Mouse (Mus musculus) NIH3T3 (cell line): Measurements from ENCODE around the gene Gemin4.

Source experiments
- DNase-seq: peaks from one replicate; pipeline ENCODE4 v3.0.0-alpha.2; 2012; ENCODE audit warnings: low read depth

The Gemin4 gene

DNA sequence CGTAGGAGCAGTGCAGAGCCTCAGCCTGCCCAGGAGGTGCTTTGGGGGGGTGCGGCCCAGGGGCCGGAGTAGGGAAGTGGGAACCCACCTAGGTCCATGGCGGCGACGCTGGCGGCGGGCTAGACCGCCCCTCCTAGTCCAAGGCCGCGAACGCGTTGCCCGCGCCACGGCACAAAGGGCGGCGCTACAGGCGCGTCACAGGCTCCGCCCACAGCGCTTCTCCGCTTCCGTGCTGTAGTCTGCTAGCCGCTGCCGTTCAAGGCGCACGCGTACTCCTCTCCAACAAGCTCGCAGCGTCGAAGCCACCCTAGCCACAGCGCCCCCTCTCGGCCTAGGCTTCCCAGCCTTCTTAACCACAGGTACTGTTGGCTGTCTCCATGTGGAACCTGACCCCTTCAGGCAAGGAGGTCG, at the start of gene Gemin4, which contains the start of gene Dbil5:
Gemin4 (minus strand) TSS at position 275 of the 411 bp plus-strand sequence.
Dbil5 (plus strand) TSS at position 219 of the 411 bp plus-strand sequence.
- peak; percentile 99 for DNase-seq

DNA sequence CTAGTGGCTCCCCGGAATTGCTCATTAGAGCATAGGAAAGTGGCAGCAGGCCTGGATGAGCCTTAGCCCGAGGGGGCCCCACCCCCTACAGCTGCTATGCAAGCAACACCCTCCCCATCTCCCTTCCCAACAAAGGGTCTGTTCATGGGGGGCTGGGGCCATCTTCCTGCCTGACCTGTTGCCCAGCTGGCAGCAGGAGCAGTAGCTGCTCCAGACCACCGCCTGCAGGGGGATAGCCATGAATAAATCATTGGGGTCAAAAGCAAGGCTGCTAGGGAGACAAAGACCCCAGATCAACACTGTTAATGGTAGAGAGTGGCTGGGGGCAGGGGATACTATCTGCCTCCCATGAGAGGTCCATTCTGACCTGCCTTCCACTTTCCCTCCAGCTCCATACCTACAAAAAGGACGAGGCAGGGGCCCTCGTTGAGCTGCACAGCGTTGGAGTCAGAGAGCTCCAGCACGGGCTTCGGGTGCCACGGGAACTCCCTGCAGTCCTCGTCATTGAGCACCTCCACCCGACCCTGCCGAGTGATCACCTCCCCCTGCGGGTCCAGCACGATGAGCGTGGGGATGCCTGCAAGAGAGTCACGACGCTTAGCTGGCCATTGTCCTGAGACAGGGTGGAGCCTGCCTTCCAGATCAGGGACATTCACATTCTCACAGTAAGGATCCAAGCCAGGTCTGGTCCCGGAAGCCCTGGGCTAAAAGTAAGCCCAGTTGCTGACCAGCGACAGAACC, 45.3 kb upstream of the Gemin4 start:
- DNase-seq: no peak

DNA sequence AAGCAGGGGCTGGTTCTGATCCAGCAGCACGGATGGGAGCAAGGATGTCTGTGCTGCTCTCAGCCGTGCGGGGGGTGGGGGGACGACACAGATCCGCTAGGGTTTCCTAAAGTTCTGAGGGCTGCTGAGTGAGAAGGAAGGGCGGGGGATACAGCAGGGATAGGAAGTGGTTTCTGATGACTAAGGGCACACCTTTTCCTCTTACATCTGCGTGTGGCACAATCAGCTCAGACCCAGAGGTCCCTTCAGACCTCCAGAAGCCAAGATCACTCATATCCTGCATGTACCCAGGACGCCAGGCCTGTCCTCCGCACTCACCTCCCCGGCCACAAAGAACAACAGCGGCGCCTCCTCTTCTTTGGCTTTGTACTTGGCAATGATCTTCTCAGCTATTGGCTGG, 43.8 kb upstream of the Gemin4 start:
- no peak for DNase-seq

DNA sequence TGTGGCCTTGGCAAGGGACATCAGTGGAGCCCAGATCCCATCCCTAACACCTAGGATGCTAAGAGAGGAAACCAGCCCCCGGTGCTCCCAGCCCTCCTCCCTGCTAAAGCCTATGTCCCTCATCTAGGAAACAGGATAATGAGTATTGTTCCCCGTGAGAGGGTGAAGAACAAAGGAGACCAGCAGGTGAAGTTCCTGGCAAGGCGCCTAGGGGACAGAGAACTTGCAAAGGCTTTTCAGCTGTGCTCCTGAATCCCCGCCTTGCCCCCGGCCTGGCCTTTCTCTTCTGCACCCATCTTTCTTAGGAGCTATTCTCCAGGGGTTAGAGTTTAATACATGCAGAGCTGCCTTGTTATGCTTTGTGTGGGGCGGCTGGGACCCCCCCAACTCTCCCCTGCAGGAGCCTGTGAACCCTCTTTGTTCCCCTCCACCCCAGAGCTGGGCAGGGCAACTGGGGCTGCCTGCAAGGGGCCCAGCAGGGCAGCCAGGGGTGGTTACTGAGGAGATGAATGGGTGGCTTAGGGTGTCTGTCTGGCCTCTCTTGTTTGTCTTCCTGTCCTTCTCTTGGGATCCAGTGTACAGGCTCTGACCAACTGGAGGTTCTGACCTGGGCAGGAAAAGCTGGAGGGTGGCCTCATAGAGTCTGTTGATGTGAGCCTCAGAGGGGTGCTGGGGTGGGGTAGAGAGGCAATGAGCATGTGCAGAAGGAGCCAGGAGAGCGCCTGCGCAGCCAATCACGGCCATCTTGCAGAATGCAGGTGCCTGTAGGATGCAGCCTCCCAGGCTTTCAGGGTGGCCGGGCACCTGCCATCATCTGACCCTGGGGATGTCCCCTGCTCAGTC, 43.0 kb upstream of the Gemin4 start:
- DNase-seq: no peak

DNA sequence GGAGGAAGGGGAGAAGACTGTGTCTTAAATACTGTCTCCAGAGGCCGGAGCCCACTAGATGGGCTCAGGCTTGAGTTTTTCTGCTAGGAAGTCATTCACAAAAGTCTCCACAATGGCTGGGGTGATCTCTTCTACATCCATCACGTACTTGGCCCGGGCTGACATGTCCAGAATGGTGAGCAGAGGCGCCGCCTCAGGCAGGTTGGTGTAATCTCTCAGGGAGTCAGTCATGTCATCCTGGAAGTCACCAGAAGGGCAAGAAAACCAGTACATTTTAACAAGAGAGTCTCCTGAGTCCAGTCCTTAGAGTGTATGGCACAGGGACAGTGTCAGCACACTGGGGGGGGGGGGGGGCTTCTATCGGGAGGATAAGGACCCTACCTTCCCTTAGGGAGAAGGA, 41.0 kb upstream of the Gemin4 start:
- DNase-seq: no peak

DNA sequence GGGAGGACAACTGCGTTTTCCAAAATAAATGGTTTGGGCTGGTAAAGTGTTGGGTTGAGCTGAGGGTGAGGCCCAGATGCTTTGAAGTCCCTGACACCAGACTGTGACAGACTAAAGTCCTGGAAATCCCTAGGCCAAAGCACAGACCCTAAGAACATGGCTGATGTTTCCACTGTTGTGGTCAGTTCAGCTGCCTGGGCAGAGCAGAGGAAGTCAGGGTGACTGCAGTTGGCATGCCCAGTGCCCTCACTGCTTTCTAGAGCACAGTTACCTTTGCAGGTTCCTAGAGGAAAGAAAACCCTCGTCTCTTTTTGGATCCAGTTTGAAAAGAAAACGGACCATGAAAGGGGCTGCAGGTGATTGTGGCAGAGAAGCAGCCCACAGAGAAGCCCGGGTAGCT, 39.9 kb upstream of the Gemin4 start:
- DNase-seq: no peak

DNA sequence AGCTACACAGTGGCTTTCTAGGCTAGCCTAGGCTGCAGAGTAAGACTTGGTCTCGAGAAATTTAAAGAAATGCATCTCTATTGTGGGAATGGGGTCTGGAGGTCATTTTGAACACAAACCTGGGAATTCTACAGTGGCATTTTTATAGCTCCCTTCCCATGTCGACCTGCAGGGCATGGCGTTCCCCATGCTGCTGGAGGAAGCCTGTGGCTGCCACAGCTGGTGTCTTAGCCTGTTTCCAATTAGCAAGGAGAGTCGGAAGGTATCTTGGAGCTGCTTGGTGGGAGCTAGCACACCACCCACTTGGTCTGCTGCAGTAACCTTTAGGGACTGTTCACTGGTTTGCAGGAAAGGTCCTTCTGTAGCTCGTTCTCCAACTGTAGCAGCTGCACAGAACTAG, 38.7 kb upstream of the Gemin4 start:
- DNase-seq: no peak

DNA sequence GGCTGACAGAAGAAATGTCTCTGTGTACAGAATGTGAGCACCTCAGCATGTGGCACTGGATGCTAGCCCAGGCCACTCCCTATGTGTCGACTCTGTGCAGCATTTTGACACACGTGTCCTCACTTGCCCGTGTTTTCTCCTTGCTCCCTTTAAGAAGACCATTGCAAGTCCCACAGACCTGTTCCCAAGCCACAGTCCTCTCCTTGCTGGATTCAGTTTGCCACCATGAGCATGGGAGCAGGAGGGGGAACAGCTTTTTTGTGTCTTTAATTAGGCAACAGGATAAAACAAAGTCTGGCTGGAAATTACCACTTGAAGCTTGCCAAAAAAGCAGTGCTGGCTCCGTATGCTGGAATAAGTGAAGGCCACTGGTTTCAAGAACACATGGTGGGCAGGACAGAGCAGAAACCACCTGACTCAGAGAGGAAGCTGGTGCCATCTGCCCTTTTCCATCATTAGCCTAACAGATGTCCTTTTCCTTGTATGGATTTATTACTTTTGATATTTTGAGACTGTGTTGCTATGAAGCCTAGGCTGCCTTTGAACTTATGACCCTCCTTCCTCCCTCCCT, 38.1 kb upstream of the Gemin4 start:
- no peak for DNase-seq

DNA sequence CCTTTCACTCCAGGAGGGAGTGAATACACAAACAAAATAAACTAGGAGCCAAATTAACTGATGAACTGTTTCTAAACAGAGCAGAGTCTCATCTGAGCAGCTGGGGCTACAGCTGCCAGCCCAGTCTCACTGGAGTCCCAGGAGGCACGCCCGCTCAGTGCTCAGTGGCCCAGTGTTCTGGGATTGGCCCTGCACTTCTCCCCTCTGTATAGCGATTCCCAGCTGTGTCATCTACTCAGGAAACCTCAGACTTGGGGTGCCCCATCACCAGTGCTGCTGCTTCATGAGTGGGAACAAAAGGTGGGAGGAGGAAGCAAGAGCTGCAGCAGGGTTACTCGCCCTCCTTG, 36.4 kb upstream of the Gemin4 start:
- DNase-seq: no peak

DNA sequence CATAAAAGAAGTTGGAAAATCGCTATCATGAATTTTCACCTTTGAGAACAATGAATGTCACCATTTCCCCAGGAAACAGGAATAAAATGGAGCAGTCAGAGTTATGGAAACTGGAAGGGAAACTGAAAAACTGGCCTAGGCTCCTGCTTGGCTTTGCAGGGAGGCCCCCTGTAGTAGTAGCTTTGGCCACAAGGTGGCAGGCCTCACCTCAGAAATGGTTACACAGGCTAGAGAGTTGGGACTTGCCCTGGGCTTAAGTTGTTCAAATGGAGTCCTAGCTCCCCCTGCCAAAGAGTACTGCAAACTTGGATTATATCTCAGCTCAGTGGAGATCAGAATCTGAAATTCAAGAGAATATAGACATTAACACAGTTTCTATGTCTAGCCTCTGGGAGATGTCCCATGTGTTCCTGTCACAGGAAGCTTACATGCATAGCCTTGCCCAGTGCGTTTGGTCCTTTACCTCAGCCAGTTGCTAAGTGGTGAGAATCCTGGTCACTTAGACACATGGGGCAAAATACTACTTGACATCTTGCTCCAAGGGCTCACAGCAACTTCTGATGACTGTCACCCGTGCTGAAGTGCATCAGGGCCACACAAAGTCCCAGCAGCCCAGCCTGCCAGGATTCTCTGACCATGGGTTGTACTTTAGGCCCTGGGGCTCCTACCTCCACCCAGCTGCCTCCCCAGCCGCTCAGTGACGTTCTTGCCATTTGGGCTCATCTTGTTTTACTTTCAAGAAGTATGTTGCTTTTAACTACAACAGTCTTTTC, 35.9 kb upstream of the Gemin4 start:
- peak; percentile 91 for DNase-seq

DNA sequence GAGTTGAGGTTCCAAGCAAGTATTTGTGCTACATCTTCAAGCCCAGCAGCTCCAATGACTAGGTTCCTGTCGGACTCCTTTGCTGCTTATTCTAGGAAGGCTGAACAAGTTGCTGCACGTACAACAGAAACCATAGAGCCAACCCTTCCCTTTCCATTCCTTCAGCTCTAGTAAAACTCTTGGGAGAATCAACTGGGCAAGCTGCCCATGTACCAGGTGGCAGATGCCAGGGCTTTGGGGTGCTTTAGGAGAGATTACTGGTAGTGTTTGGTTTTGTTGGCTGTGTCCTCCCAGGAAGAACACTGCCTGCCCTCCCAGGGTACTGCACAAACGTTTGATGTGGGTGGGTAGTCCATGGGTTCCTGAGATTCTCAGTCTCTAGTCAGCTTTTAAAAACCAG, 34.6 kb upstream of the Gemin4 start:
- no peak for DNase-seq

DNA sequence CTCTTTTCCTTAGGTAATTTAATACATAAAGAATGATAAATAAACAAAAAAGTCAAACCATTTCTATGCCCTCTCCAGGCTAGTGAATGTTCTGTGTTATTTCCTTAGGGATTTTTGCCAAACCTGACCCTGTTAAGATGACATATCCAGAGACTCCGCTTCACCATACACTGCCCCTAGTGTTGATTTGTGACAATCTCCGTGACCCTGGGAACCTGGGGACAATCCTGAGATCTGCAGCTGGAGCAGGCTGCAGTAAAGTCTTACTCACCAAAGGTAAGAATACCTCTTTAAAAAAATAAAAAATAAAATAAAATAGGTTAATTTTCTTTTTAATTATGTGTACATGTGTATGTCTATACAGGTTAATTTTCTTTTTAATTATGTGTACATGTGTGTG, 29.8 kb upstream of the Gemin4 start:
- DNase-seq: no peak

DNA sequence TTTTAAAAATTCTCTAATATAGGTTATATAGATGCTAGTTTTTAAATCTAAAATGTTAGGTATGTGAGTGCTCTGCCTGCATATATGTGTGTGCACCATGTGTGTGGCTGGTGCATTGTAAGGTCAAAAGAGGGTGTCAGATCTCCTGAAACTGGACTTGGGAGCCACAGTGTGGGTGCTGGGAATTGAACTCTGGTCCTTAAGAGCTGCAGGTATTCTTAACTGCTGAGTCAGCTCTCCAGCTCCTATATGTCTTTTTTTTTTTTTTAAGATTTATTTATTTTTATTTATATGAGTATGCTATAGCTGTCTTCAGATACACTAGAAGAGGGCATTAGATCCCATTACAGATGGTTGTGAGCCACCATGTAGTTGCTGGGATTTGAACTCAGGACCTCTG, 29.0 kb upstream of the Gemin4 start:
- no peak for DNase-seq

DNA sequence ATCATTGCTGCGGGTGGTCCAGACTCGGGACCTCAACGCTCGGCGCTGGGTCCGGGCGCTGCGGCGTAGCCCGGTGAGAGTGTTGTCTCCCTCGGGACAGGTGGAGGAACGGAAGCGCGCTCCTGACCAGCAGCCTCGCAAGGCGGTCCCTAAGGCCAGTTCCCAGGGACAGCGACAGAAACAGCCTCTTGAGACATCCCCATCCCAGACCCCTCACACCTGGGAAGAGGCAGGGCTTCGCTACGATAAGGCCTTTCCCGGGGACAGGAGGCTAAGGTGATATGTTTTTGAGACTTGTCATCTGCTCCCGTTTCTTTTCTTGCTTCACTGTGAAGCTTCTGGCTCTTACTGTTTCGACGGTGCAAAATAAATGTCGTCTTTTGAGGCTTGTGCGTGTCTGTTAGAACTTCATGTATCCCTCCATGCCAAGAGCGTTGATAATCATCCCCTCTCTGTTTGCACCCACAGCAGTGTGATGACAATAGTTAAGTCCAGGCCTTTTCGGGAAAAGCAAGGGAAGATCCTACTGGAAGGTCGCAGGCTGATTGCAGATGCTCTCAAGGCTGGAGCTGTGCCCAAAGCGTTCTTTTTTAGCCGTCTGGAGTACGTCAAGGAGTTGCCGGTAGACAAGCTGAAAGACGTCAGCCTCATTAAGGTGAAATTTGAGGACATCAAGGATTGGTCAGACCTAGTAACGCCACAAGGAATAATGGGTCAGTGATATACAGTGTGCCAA, 26.5 kb upstream of the Gemin4 start:
- DNase-seq: no peak

DNA sequence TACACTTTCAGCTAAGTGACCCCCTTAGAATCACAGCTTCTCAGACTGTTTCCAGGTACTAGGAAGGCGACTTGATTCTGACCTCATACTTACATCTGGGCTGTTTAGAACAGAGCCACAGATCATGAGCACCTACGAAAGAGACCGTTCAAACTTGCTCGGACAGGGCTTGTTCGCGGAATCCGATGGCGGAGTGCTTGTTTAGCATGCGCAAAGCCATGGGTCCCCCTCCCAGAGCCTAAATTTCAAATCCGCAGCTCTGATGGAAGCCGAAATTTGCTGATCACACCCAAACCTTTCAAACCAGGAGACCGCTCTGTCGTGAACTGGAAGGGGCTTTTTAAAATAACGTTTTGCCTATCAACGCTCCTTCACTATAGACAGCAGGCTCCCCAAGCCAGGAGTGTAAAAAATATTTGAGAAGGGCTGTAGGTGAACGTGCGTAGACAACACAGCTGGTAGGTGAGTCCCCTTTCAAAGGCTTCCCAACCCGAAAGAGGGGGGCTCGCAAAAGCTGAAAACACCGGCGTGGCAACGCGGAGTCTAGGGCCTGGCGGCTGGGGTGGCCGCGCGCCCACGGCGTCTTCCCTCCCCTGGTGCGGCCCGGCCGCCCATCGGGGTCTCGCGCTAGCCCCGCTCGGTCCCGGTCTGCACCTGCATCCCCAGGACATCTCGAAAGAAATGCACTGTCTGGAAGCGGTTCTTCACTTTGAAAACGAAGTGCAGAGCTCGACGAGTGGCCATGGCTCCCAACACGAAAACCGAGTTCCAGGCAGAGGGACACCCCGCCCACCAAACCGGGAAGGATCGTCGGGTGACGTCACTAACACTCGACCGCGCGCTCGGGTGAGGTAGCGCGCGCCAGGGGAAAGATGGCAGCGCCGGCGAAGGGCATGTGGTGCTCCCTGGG, 25.7 kb upstream of the Gemin4 start, which contains the start of the genes Mrm3 and Glod4:
Mrm3 (plus strand) TSS at position 815 of the 910 bp plus-strand sequence.
Glod4 (minus strand) TSS at position 825 of the 910 bp plus-strand sequence.
- DNase-seq: peak; percentile 96

DNA sequence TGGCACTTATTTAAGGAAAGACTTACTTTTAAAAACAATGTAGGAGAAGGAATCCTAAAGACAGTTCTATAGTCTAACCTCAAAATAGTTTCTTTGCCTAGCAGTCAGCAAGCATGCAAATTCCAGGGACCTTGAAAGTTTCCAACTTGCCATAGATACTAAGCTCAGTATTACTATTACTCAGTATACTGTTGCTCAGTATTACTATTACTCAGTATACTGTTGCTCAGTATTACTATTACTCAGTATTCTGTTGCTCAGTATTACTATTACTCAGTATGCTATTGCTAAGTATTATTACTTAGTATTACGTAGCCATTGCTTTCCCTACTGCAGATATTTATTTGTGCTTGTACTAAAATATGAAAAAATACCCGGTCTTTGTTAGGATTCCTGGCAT, 22.3 kb upstream of the Gemin4 start:
- DNase-seq: no peak

DNA sequence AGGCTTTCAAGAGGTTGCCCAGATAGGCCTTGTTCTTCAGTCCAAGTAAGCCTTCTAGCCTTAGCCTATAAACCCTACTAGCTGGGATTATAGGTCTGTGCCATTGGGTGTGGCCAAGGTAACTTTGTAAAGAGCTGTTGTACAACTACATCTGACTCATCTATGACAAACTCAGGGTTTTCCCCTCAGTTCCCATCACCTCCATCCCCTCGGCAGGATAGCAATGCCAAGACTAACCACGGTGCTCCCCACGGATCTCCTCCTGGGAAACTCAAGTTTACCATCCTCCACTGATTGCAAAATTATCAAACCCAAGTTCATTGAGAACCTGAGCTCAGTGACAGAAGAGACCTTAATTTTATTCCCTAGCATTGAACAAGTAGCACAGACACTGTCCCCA, 18.7 kb upstream of the Gemin4 start:
- peak; percentile 67 for DNase-seq

DNA sequence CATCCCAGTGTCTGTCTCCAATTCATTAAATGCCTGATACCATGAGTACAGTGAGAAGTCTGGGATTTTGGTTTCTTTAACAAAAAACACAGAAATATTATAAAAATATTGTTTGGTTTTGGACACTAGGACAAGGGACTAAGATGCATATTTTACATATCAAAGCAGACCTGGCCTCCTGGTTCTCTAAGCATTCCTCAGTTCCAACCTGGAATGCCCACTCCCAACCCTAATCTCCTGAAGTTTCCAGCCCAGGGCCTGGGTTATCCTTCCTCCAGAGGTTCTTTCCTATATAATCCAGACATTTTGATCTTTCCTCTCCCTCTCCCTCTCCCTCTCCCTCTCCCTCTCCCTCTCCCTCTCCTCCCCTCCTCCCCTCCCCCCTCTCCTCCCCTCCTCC, 7.6 kb upstream of the Gemin4 start:
- DNase-seq: no peak

DNA sequence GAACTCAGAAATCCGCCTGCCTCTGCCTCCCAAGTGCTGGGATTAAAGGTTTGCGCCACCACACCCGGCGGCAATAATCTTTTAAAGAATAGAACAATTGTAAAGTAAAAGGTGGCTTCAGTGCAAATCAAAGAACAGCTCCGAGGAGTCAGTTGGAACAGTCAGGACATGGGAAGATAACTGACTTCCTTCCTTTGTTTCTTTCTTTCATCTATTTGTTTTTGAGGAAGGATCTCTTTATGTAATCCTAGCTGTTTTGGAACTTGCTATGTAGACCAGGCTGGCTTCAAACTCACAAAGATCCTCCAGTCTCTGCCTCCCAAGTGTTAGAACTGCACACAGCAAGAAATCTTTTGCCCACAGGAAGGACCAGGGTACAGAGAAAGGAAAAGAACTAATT, 7.2 kb upstream of the Gemin4 start:
- no peak for DNase-seq

DNA sequence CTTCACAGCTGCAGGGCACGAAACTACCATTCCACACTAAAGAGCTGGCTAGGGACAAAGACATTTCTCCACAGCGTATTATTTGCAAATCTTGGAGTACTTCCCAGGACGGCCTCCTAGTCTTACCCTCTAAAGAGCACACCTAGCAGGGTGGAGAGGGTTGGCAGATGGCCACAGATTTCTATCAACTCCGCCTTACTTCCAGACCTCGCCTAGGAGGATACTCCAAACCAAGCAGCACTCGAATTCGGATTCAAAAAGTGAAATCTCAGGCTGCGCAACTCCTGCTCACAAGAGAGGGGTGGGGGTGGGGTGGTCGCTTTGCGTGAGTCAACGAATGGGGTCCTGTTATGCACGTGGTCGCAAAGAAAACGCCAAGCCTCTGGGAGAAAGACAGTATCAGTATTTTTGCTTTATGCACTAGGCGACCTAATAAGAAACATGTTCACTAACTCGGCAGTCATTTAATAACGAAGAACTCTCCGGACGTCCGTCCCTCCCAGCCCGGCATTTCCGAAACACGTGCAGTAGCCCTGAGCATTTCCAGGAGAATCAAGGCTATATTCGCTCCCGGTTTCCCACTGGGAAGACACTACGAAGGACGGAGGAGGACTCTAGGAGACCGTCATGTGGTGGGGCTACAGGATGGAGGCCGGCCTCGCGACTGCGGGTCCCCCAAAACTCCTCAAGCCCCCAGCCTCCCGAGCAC, 629 bp downstream of the Gemin4 start:
- DNase-seq: peak; percentile 61
